Mouse (Mus musculus): Measurements from ENCODE around the gene Col19a1.

The Col19a1 gene

GRCm38 (mm10) chr1:24230428-24230827, 356.8 kb downstream of the Col19a1 start:
- in situ Hi-C loops (cut with MseI, MboI) = no loop called here

DNA sequence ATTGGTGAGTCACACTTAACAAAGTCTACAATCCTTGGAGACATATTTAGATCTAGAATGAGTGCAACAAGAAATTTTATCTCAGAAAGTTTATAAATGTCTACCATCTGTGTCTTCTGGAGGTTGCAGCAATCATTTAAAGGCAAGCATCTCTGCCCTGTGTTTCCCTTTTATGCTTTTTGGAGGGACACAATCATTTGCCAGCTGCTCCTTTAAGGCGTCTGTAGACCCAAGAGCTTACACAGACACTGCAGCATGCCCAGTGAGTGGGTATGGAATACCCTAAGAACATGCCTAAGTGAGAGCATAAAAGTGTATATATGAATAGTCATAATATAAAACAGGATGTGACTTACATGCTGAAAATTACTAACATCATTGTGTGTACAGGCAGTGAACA, 357.7 kb downstream of the Col19a1 start:
- in situ Hi-C loops (cut with MseI, MboI) = no loop called here

- in situ Hi-C loops (cut with MseI, MboI) = no loop called here
Observed at GRCm38 (mm10) chr1:24226941-24227711, 360.1 kb downstream of the Col19a1 start.

DNA sequence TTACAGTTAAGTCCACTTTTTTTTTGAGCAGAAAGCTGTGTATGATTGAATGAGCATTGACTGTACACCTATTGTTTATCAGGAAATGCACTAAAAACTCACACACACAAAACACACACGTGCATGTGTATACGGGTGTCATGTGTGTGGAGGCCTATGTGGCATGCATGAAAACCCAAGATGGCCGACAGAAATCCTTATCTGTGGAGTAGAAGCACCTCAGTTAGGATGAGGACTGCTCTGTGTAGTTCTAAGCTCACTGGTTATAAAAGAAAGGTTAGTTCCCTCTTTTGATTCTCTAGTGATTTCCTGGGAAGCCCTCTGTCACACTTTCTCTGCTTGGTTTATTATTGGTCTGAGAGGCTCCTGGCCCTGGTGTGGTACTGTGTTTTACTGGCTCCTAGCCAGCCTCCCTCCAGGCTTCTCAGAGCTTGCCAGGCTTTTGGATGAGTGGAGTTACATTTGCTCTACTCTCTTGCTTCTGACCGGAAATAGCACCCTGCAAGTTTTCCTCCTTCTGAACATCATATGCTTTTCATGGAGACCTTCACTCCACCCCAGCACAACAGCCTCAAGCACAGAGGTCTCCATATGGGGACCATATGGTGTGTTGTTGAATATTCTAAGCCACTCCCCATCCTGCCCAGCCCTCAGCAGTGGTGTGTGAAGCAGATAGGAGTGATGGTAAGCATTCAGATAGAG, 361.3 kb downstream of the Col19a1 start:
- in situ Hi-C loops (cut with MseI, MboI) = no loop called here

DNA sequence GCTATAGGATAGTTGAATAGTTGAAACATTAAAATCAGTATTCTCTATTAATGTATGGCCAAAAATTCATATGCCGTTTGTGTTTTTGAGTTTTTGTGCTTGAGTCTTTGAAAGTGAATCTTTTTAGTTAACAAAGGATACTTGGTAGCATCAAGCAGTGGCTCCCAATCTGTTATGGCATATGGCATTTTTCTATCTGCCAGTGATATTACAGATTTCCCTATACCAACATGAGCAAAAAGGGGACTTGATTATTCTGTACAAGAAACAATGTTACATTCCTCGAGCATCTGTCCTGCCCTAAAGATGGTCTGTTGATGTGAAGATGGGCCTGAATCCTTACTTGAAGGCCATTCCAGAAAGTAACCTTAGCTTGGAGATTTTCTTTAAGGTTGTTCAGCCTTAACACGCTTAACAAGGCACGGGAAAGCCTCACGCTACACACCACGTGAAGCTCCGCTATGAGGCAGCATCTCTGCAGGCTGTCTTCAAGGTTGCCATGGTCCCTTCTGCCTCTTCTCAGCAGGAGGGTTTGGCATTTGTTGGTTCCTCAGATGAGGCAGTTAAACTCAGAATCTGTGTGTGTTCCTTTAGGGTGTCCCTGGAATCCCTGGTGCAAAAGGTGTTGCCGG, 364.2 kb downstream of the Col19a1 start:
- in situ Hi-C loops (cut with MseI, MboI) = no loop called here

- in situ Hi-C loops (cut with MseI, MboI) = no loop called here
Observed at GRCm38 (mm10) chr1:24222231-24222630, 365.0 kb downstream of the Col19a1 start.

DNA sequence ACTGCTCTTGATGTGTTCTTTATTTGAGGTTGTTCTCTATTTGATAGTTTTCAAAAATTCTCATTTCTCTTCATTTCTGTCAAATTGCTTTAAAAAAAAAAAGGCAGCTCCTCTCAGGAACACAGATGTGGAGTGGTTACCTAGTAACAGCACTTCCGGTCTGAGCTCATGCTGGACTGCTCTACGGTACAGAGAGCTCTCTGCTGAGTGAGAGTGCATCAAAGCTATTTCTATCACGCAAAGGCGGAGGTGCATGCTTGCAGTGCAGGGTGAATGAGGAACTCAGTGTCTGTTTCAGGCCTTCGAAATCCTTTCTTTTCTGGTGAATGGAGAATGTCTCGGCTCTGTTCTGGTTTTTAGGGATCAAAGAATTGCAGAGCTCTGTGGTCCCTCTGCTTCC, 368.2 kb downstream of the Col19a1 start:
- in situ Hi-C loops (cut with MseI, MboI) = no loop called here
